Mouse (Mus musculus): Measurements from ENCODE around the gene Ddah2.
A peak's percentile ranks its signal among the peaks of the same experiment; 100 is the strongest.

The Ddah2 gene

DNA sequence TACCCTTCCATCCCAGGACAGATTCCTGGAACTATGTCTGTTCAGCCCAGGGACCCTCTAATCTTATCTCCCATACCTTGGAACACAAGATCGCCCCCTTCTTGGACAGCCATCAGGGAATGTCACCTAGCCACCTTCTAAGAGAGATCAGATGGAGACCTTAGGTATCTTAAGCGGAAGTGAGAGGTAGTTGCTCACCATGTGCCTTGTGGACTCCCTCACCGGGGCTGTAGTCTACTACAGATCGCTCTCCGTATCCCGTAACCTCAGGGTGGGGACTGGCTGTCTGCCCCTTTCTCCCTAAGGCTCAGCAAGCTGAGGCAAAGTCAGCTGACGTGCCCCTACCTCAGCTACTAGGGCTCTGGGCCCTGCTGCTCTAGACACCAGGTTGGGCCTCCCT is 45.2 kb downstream of the Ddah2 start:
- ATAC-seq (ENCODE audit: low TSS enrichment) = no peak

DNA sequence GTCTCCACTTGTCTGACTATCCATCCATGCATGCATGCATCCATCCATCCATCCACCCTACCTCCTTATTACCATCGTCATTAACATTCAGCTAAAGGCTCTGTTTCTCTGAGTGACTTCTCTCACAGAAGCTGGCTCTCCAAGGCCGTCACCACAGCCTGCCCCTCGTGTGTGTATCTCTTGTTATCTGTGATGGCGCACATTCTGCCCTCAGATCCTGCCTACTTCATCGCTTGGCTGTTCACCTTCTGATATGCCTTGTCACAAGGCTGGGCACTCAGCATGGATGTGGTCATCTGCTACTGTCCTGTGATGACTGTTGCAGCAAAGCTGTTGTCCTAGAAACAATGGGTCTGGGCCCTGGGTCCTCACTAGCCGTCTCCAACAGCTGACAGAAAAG is 45.9 kb downstream of the Ddah2 start:
- no peak for ATAC-seq (ENCODE audit: low TSS enrichment)

DNA sequence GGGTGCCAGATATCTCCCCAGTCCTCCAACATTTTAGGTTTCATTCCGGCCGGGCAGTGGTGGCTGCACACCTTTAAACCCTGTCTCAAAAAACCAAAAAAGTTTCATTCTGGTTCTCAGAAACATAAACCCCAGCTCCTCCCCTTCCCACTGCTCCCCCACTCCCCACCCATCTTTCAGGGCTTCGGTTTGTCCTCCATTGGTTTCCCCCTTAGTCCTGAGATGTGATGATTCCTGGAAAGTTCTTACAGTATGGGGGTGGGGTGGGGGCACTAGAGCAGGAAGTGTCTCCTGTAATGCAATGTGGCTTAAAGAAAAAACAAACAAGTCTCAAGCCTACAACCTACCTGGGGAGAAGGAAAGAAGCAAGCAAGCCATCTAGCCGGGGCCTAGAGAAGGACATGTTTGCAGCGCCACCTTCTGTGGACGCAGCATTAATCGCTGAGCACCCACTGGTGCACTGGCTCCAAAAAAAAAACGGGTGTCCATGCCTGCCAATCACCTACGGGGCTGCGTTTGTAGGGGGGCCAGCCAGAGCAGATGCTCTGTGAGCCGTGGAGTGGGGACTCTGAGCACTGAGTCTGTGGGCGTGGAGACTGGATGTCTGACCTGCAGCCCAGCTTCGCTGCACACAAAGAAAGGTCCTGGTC is 47.0 kb downstream of the Ddah2 start:
- peak; percentile 71; the same call in 1 of the 2 replicates for ATAC-seq (ENCODE audit: low TSS enrichment)

DNA sequence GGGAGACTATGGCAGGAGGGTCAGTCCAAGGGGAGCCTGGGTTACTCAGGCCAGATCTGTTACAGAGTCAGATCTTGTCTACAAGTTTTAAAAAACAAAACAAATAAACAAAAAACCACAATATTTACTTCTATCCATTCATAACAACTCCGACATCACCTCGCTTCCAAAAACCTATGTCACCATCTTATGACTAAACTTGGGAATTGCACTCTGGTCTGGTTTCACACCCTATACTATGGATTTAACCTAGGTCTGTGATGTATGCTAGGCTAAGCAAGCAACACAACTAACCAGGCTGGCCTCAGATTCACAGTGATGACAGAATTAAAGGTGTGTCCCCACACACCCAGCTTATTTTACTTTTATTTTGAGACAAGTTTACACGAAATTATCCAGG is 47.7 kb downstream of the Ddah2 start:
- ATAC-seq (ENCODE audit: low TSS enrichment) = no peak

DNA sequence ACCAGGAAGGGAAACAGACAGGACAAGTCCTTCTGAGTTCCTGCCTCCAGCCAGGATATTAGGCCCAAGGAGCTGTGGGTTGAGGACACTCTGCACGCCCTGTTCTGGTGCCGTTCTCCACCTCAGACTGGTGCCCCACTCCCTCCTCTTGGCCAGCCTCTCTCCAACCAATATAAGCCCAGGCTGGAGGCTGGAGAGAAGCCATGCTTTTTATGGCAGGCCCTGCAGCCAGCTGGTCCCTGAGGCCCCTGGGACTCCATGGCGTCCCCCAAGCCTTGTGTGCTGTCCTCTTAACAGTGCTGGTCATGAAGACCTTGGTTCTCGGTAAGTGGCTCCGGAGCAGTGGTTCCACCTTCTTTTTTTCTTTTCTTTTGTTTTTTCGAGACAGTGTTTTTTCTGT is 49.3 kb downstream of the Ddah2 start, which contains the start of gene Ly6g5c:
Ly6g5c (plus strand) TSS at position 183 of the 400 bp plus-strand sequence.
- ATAC-seq (ENCODE audit: low TSS enrichment) = no peak
